Mouse (Mus musculus) T-cell, adult 2 months (primary cell): Measurements from ENCODE around the gene Zscan21.
A peak's percentile ranks its signal among the peaks of the same experiment; 100 is the strongest.
"Not testable (repeated sequence)": the region's sequence is repeated elsewhere in the genome, so short reads cannot be mapped to it uniquely, and the experiment has no call there.

Source experiments
- DNase-seq: peaks from one replicate; pipeline ENCODE4 v3.0.0; 2022; ENCODE audit warnings: low spot score

The Zscan21 gene

DNA sequence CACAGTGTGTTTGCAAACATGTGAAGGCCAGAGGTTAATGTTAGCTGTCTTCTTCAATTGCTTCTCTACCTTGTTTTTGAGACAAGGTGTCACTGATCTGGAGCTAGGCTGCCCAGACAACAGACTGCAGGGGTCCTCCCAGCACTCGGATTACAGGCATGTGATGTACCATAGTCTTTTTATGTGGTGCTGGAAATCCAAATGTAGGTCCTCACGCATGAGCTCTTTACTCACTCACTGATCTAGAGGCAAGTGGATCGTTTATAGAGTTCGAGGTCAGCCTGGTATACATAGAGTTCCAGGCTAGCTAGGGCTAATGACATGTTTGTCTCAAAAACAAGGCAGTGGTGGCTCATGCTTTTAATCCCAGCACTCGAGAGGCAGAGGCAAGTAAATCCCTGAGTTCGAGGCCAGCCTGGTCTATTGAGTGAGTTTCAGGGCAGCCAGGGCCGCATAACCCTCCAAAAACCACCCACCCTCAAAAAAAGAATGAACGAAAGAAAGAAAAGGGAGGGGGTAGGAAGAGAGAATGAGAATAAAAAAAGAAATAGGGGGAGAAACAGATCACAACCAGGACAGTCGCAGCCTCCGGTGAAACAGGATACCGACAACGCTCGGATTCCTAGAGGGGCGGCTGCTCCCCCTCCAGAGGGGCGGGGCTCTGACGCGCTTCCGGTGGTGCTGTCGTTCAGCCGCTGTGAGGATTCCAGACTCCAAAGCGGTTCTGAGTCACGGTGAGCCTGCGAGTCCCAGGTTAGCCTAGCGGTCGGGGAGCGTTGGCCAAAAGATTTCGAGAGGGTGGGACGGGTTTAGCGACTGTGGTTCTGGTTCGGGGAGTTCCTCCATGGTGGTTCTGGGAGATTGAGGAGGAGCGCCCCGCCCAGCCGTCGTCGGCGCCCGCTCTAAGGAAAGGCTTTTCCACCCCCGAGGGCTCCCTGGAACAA, at the start of gene Zscan21:
TSS of gene Zscan21 (plus strand) at position 649 of the 944 bp plus-strand sequence.
- DNase-seq = peak; percentile 94

DNA sequence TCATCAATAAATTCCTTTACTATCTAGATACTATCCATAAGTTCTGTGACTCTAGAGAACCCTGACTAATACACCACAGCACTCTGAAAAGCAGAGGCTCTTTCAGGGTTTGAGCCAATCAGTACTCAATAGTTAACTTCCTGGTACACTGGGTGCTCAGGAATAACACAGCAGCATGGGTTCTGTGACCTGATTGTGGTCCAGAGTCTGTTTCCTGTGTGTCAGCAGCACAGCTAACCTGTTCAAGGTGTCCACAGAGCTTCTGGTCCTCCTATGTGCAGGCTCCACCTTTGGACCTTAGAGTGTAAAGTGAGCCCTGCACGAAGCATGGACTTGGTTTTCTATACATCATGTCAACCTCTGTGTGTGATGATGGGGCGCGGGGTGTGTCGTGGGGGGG, 42.9 kb upstream of the Zscan21 start:
- DNase-seq = no peak

- DNase-seq = no peak
Measured at GRCm38 (mm10) chr5:138075684-138076083, 41.0 kb upstream of the Zscan21 start.

GRCm38 (mm10) chr5:138076148-138076547, 40.6 kb upstream of the Zscan21 start:
- no peak for DNase-seq

- no peak for DNase-seq
Measured at GRCm38 (mm10) chr5:138080456-138080855, 36.2 kb upstream of the Zscan21 start.

DNA sequence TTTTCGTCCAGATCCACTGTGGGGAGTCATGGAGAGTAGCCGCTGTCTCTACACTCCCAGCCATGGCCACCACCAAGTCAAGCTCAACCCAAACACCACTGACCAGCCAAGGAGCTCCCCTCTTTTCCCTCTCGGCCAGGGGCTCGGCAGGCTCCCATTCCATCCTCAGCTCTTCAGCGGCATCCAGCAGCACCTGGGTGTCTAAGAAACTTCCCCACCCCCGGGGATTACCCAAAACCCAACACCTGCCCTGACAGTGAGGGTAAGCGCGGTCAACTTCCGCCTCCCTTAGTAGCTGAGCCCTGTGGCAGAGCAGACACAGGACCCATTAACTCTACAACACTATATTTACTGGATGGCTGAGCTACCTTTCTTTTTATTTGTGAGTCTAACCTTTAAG, 35.3 kb upstream of the Zscan21 start:
- DNase-seq = no peak

- no peak for DNase-seq
Measured at GRCm38 (mm10) chr5:138083318-138083900, 33.3 kb upstream of the Zscan21 start.

DNA sequence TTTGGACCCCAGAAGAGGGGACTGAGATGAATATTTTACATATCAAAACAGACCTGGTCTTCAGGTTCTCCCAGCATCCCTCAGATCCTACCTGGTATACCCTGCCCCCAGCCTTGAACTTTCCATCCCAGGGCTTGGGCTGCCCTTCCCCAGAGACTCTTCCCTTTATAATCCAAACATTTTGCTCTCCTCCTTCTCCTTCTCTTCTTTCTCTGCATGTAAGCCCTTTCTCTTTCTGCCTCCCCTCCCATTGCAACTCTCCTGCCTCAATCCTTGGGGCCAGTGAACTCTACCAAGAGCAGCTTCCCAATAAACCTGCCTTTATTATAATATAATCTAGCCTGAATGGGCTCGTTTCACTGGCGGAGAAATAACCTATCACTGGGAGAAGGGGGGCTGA, 32.8 kb upstream of the Zscan21 start:
- DNase-seq = no peak

- no peak for DNase-seq
Measured at GRCm38 (mm10) chr5:138084507-138084906, 32.2 kb upstream of the Zscan21 start.

- peak; percentile 88 for DNase-seq
Measured at GRCm38 (mm10) chr5:138084996-138085395, 31.7 kb upstream of the Zscan21 start, which contains the start of gene Zkscan1. Gene Zkscan1, plus strand, starts transcription at chr5:138085084.

DNA sequence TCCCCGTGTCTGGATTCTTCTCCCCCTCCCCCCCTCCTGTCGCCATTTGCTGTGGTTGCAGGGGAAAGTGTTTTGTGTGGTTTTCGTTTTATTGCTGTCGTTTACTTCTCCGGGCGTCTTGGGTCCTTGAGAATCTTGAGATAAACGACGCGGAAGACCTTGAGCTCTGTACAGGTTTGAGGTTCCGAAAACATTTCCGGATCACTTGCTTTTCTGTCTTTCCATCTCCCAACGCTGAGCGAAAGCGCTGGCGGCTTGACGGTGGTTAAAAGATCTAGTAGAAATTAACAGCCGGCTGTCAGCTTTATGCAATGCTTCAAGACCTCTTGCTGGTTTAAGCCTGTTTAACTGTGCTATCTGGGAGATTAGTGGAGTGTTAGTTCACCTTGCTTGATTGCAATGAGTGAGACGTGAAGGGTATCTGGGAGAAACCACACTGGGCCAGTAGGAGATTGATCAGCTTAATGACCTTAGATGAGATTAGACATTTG, 31.2 kb upstream of the Zscan21 start:
- peak; percentile 67 for DNase-seq

DNA sequence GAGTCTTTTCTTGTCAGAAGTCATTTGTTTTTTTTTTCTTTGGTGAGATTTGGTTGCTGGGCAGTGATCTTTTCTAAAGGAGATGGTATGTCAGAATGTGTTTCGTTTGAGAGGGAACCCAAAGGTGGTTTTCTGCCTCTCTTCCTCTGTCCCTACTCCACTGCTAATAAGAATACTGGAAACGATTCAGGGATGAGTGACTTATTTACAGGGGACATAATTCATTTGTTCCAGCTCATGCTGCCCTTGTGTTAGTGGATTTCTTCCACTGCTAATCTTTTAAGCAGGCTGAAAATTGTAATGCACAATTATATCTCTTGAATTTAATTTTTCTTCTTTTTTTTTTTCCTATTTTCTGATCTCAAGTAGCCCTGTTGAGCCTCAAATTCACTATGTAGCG, 29.9 kb upstream of the Zscan21 start:
- no peak for DNase-seq

GRCm38 (mm10) chr5:138088366-138088765, 28.3 kb upstream of the Zscan21 start:
- no peak for DNase-seq

DNA sequence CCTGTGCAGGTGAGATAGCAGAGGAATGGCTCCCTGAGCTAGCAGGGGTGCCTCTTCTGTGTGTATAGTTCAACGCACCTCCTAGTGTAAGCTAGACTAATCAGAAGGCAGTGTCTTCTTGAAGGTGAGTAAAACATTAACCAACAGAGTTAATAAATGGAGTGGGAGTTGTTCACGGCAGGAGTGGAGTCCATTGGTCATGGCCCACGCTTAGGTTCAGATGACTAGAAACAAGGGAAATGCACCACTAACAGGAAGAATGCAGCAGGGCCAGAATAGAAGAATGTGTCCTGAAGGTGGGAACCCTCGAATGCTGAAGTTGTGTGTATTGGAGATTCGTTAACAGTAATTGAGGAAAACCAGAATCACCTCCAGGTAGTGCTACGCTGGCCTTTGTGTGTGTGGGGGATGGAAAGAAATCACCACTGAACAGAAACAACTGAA, 27.6 kb upstream of the Zscan21 start:
- no peak for DNase-seq

DNA sequence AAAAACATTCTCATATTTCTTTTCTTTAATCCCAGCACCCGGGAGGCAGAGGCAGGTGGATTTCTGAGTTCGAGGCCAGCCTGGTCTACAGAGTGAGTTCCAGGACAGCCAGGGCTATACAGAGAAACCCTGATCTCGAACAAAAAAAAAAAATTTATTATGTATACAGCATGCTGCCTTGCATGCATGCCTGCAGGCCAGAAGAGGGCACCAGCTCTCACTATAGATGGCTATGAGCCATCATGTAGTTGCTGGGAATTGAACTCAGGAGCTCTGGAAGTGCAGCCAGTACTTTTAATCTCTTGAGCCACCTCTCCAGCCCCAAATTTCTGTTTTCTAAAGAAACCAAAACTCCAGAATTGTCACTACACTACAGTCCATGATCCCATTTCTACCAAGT, 26.4 kb upstream of the Zscan21 start:
- DNase-seq = peak; percentile 16

DNA sequence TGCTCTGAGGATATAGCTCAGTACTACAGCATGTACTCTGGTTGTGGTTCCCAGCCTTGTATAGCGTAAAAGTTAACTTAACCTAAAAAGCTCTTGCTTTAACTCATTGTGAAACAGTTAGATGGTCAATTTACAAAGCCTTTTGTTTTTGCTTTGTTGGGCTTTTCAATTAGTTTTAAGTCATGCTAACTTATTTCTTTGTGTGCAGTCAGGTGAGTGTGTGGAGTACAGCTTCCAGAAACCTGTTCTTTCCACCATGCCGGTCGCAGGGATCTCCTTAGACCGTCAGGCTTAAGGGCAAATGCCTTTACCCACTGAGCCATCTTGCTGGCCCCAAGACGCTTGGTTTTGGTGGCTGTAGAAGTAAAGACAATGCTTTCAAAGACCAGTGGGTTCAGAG, 26.0 kb upstream of the Zscan21 start:
- DNase-seq = no peak

- DNase-seq = no peak
Measured at GRCm38 (mm10) chr5:138092771-138093170, 23.9 kb upstream of the Zscan21 start.

GRCm38 (mm10) chr5:138094474-138094873, 22.2 kb upstream of the Zscan21 start:
- DNase-seq = no peak

DNA sequence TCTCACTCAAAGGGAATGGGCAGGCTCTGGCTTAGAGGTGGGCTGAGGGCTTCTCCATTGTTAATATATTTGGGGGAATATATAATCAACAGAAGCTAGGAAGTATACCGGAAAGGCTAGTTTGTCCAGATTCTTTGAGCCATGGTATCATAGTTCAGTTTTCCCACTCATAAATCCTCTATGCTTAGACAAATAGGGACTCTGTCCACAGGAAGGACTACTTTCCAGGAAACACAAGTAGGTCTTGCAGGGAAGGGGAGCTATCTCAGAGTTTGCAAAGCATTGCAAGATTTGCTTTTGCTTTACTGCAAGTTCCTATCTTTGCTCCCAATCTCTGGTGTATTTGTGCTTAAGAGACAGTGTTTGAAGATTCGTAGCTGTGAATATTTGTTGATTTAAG, 11.7 kb upstream of the Zscan21 start:
- DNase-seq = no peak

- no peak for DNase-seq
Measured at GRCm38 (mm10) chr5:138107130-138107529, 9.6 kb upstream of the Zscan21 start.

DNA sequence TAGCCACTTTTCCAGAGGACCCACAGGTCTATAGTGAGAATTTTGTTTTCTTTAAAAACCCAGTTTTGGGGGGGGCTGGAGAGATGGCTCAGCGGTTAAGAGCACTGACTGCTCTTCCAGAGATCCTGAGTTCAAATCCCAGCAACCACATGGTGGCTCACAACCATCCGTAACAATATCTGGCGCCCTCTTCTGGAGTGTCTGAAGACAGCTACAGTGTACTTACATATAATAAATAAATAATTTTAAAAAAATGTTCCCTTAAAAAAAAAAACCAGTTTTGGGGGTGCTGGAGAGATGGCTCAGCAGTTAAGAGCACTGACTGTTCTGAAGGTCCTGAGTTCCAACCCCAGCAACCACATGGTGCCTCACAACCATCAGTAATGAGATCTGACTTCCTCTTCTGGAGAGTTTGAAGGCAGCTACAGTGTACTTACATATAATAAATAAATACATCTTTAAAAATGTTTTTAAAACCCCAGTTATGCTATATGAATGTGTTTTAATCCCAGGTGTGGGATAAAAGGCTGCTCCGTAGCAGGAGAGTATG, 6.8 kb upstream of the Zscan21 start:
- not testable (repeated sequence) for DNase-seq

- no peak for DNase-seq
Measured at GRCm38 (mm10) chr5:138117199-138118015, 704 bp downstream of the Zscan21 start.
